ENCODE assay signal across 8 mouse cellular contexts in the genomic region with DNA sequence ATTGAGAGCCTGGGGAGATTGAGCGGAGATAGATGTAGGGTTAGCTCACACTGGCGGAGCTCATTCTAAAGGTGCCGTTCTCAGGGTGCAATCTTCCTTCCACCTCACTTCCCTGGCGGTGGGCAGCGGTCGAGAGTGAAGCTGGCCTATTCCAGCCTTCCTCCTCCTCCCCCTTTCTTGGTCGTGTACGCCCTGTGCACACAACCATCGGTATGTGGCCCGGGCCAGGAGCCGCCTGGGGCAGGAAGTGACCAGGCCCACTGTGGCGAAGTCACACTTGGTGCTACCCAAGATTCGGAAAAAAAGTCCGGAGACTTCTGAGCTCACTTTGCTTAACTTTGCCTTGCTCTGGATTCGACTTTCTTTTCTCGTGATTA. TPM values are rescaled to one million over a fixed set of nuclear protein-coding genes. Genes with fewer than 3 reads are reported as not detected.
DNase-seq lines count a peak whose midpoint lies in the region; ATAC-seq and TF ChIP-seq lines count a peak whose summit lies in the region.

No protein-coding gene starts in this region.

- peak overlapping the region; percentile 96 for H3K27ac ChIP-seq in embryonic facial prominence, embryonic 13.5 days
- H3K27ac ChIP-seq in heart, adult 2 months = peak overlapping the region; percentile 98
- H3K27ac ChIP-seq in liver, embryonic 11.5 days (ENCODE audit: low read depth, low read length) = peak overlapping the region; percentile 88

- H3K27me3 ChIP-seq in embryonic facial prominence, embryonic 13.5 days = no peaks in the 10 kb centered on the region
- no peaks in the 10 kb centered on the region for H3K27me3 ChIP-seq in heart, adult 2 months (ENCODE audit: control insufficient read depth, insufficient read depth, low read length)
- no peaks in the 10 kb centered on the region for H3K27me3 ChIP-seq in liver, embryonic 11.5 days (replicated peaks; ENCODE audit: control insufficient read depth, insufficient read depth, low read length)

- peak overlapping the region; percentile 96 for H3K9ac ChIP-seq in embryonic facial prominence, embryonic 13.5 days
- H3K9ac ChIP-seq in heart, adult 2 months (ENCODE audit: low read depth, low read length) = peak overlapping the region; percentile 81
- peak overlapping the region; percentile 80 for H3K9ac ChIP-seq in liver, embryonic 11.5 days (ENCODE audit: low read depth, low read length)

- under 1% methylated on average over 16 of the region's 16 CpGs for WGBS in embryonic facial prominence, embryonic 13.5 days
- WGBS in heart, adult 2 months = under 1% methylated on average over 16 of the region's 16 CpGs
- WGBS in liver, embryonic 11.5 days = under 1% methylated on average over 16 of the region's 16 CpGs

- ATAC-seq in embryonic facial prominence, embryonic 13.5 days (ENCODE audit: insufficient number of reproducible peaks, insufficient read depth, low FRiP score, low TSS enrichment, low read depth) = no peak
- peak; percentile 32 for ATAC-seq in liver, embryonic 11.5 days (replicated peaks; ENCODE audit: low FRiP score)
- peak; percentile 63 for ATAC-seq in monocyte, adult 5-6 weeks (replicated peaks; ENCODE audit: insufficient number of reproducible peaks, low FRiP score, low TSS enrichment, poor library complexity, severe bottlenecking)

- no peaks in the 10 kb centered on the region for H3K9me3 ChIP-seq in embryonic facial prominence, embryonic 13.5 days
- no peaks in the 10 kb centered on the region for H3K9me3 ChIP-seq in liver, embryonic 11.5 days (ENCODE audit: control insufficient read depth, low read length)

- no peak for TF ChIP-seq POLR2A in heart, adult 2 months (IDR thresholded peaks at IDR 0.05; ENCODE audit: insufficient read depth, low read depth, low read length)

- peak overlapping the region; percentile 80 for H3K4me2 ChIP-seq in embryonic facial prominence, embryonic 13.5 days
- H3K4me2 ChIP-seq in liver, embryonic 11.5 days = peak overlapping the region; percentile 67

- H3K79me2 ChIP-seq in heart, adult 2 months (replicated peaks; ENCODE audit: control insufficient read depth, insufficient read depth, low read length) = no peaks in the 10 kb centered on the region

- TF ChIP-seq CTCF in heart, adult 2 months (IDR thresholded peaks at IDR 0.05) = no peak

- peaks cover 19% of the 10 kb centered on the region for H3K4me1 ChIP-seq in embryonic facial prominence, embryonic 13.5 days
- H3K4me1 ChIP-seq in heart, adult 2 months (ENCODE audit: control insufficient read depth, insufficient read depth, low read length) = peaks cover 9% of the 10 kb centered on the region
- peaks cover 8% of the 10 kb centered on the region; the same call in 1 of the 2 replicates for H3K4me1 ChIP-seq in liver, embryonic 11.5 days (replicated peaks; ENCODE audit: control insufficient read depth, insufficient read depth, low read length)

- intact Hi-C loops in heart, adult 2 months (cut with DNase I) = loop anchor here (1.0 to 2.0 kb wide), 3 partner anchors 31 to 104 kb away; a partner anchor contains a TSS

- 0 out of 2 replicates have a peak, but pooled peaks have one; percentile 48 for TF ChIP-seq EP300 in heart, adult 2 months (IDR thresholded peaks at IDR 0.05; ENCODE audit: insufficient read depth, low read depth, low read length)

- DNase-seq in 3134 (ENCODE audit: extremely low read depth, insufficient read length, low spot score) = peak; percentile 73
- peak; percentile 67 to 88 for DNase-seq in adrenal gland, adult (ENCODE audit: inconsistent age in 2 of 2, low spot score in 1 of 2)
- peak; percentile 72 to 75 for DNase-seq in heart, adult 2 months
- peak; percentile 73 for DNase-seq in kidney, adult 18-20 months
- peak; percentile 57 for DNase-seq in liver, embryonic 11.5 days (ENCODE audit: low spot score)
- DNase-seq in spleen, postnatal 36 days (ENCODE audit: low spot score in 2 of 2) = peak; percentile 53 to 60

- H3K4me3 ChIP-seq in embryonic facial prominence, embryonic 13.5 days = peak overlapping the region; percentile 89
- H3K4me3 ChIP-seq in heart, adult 2 months = peak overlapping the region; percentile 95
- peak overlapping the region; percentile 77 for H3K4me3 ChIP-seq in liver, embryonic 11.5 days (ENCODE audit: low read depth, low read length)

- no peaks in the 10 kb centered on the region for H3K36me3 ChIP-seq in embryonic facial prominence, embryonic 13.5 days
- H3K36me3 ChIP-seq in heart, adult 2 months (ENCODE audit: control insufficient read depth, insufficient read depth, low read length) = peaks cover 22% of the 10 kb centered on the region
- H3K36me3 ChIP-seq in liver, embryonic 11.5 days (ENCODE audit: control insufficient read depth, insufficient read depth, low read length) = no peaks in the 10 kb centered on the region

RNA-seq across cellular contexts. Expression of a gene that starts 0.8 kb away (rescaled TPM):
- 600 and 602 TPM in 2 replicates for polyA plus RNA-seq in embryonic facial prominence, embryonic 13.5 days (2015; fragmentation: Nextera tagmentation; extraction: Ambion mirVana)
- total RNA-seq in heart, adult 2 months (2021) = 10 to 100 TPM; 73.1 to 73.2 TPM
- polyA plus RNA-seq in heart, adult 2 months (2012; rRNA removed) = 55.7 and 62.2 TPM in 2 replicates
- 347 and 363 TPM in 2 replicates for polyA plus RNA-seq in liver, embryonic 11.5 days (2014; fragmentation: Nextera tagmentation; extraction: Ambion mirVana)
- total RNA-seq in monocyte, adult 5-6 weeks (2017) = 125 to 462 TPM (median 150 TPM) in 3 replicates

RNA-seq across cellular contexts. Expression of a gene that starts 31.0 kb away (rescaled TPM):
- polyA plus RNA-seq in embryonic facial prominence, embryonic 13.5 days (2015; fragmentation: Nextera tagmentation; extraction: Ambion mirVana) = 10.6 and 11.2 TPM in 2 replicates
- 1 to 10 TPM; 5.2 to 5.6 TPM for total RNA-seq in heart, adult 2 months (2021)
- polyA plus RNA-seq in heart, adult 2 months (2012; rRNA removed) = 2.1 and 3.4 TPM in 2 replicates
- 15.1 and 16.7 TPM in 2 replicates for polyA plus RNA-seq in liver, embryonic 11.5 days (2014; fragmentation: Nextera tagmentation; extraction: Ambion mirVana)
- total RNA-seq in monocyte, adult 5-6 weeks (2017) = 8.6 to 12.8 TPM (median 10.5 TPM) in 3 replicates

RNA-seq across cellular contexts. Expression of a gene that starts 54.4 kb away (rescaled TPM):
- 0.03 TPM in 2 replicates for polyA plus RNA-seq in embryonic facial prominence, embryonic 13.5 days (2015; fragmentation: Nextera tagmentation; extraction: Ambion mirVana)
- under 1 TPM; 0.03 to 0.05 TPM for total RNA-seq in heart, adult 2 months (2021)
- 0.03 and 0.18 TPM in 2 replicates for polyA plus RNA-seq in heart, adult 2 months (2012; rRNA removed)
- polyA plus RNA-seq in liver, embryonic 11.5 days (2014; fragmentation: Nextera tagmentation; extraction: Ambion mirVana) = 0.07 and 0.09 TPM in 2 replicates
- 16.9 to 28.6 TPM (median 19.4 TPM) in 3 replicates for total RNA-seq in monocyte, adult 5-6 weeks (2017)
